ENCODE assay signal across 7 mouse cellular contexts in the genomic region with DNA sequence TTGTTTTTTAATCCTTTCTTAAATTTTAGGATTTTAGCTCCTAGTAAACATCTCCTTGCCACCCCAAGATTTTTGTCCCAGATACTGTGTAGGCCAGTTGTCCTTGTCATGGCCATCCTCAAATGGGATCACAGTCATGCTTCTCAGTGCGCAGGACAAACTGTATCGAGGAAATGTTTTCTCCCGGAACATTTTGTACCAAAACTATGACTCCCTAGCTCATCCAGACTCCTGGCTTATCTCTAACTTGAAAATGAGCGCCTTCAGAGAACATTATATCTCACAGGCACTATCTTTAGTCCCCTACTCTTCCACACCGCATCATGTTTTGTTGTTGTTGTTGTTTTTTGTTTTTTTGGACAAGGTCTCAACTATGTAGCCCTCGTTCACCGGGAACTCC. TPM values are rescaled to one million over a fixed set of nuclear protein-coding genes. Genes with fewer than 3 reads are reported as not detected.
DNase-seq lines count a peak whose midpoint lies in the region; ATAC-seq and TF ChIP-seq lines count a peak whose summit lies in the region.

No protein-coding gene starts in this region.

- H3K4me2 ChIP-seq in CH12.LX (ENCODE audit: insufficient read depth, low read depth, poor library complexity, severe bottlenecking), result peak overlapping the region; percentile 66
- peak overlapping the region; percentile 82 for H3K4me2 ChIP-seq in heart, postnatal 0 days (ENCODE audit: low read depth, low read length)

- no peaks in the 10 kb centered on the region for H3K27me3 ChIP-seq in CH12.LX (replicated peaks)
- H3K27me3 ChIP-seq in MEL (ENCODE audit: control insufficient read depth in 1 of 2, insufficient read depth in 2 of 2, low read length in 2 of 2), result no peaks in the 10 kb centered on the region
- no peaks in the 10 kb centered on the region for H3K27me3 ChIP-seq in heart, postnatal 0 days (ENCODE audit: control insufficient read depth, insufficient read depth, low read length)

- TF ChIP-seq RAD21 in CH12.LX (IDR thresholded peaks at IDR 0.05; ENCODE audit: low read depth, low read length) (no peak), MEL (IDR thresholded peaks at IDR 0.05; ENCODE audit: low read depth, low read length) (no peak)

- ATAC-seq in heart, postnatal 0 days (ENCODE audit: insufficient read depth, low read depth), result no peak

- peaks cover 0 to 25% of the 10 kb centered on the region in 2 experiments for H3K36me3 ChIP-seq in CH12.LX (replicated peaks in 1 of 2; ENCODE audit: control insufficient read depth in 1 of 2, insufficient read depth in 1 of 2, low read length in 1 of 2)
- peaks cover 0 to 23% of the 10 kb centered on the region in 2 experiments; a peak in 2 of 4 replicates for H3K36me3 ChIP-seq in MEL (ENCODE audit: control insufficient read depth in 1 of 2, insufficient read depth in 2 of 2, low read length in 2 of 2)
- H3K36me3 ChIP-seq in heart, postnatal 0 days (replicated peaks; ENCODE audit: control insufficient read depth, insufficient read depth, low read length), result peaks cover 26% of the 10 kb centered on the region; the same call in 1 of the 2 replicates

- DNase-seq in CH12.LX (ENCODE audit: extremely low read depth) (no peak), MEL (ENCODE audit: low read depth, low spot score) (no peak)
- DNase-seq in heart, postnatal 0 days (ENCODE audit: low spot score), result peak; percentile 21
- DNase-seq in lung, postnatal 36 days, result peak; percentile 2
- DNase-seq in urinary bladder, adult 2 months (ENCODE audit: low spot score), result no peak
- DNase-seq in gastrocnemius, adult 18-20 months (ENCODE audit: low spot score), result no peak
- DNase-seq in layer of hippocampus, adult 8-10 months (ENCODE audit: low spot score in 2 of 2), result no peak

- H3K4me1 ChIP-seq in CH12.LX (ENCODE audit: control insufficient read depth in 1 of 2, insufficient read depth in 2 of 2) (peaks cover 3 to 25% of the 10 kb centered on the region in 2 experiments; a peak in 2 of 4 replicates), MEL (ENCODE audit: control insufficient read depth in 1 of 2, insufficient read depth in 2 of 2, low read length in 2 of 2) (peaks cover 6 to 7% of the 10 kb centered on the region in 2 experiments; a peak in 3 of 4 replicates)
- H3K4me1 ChIP-seq in heart, postnatal 0 days (ENCODE audit: control insufficient read depth, insufficient read depth), result peaks cover 12% of the 10 kb centered on the region

- H3K9me3 ChIP-seq in CH12.LX (replicated peaks; ENCODE audit: low read length) (no peaks in the 10 kb centered on the region), MEL (replicated peaks; ENCODE audit: insufficient read depth, low read length) (no peaks in the 10 kb centered on the region)
- H3K9me3 ChIP-seq in heart, postnatal 0 days (replicated peaks; ENCODE audit: control insufficient read depth, low read length), result no peaks in the 10 kb centered on the region

- 17% methylated on average over 7 of the region's 7 CpGs for WGBS in heart, postnatal 0 days

- TF ChIP-seq CTCF in CH12.LX (conservative IDR thresholded peaks at IDR 0.05 in 1 of 2, IDR thresholded peaks at IDR 0.05 in 1 of 2; ENCODE audit: low read depth in 2 of 2, low read length in 2 of 2) (no peak), MEL (IDR thresholded peaks at IDR 0.05 in 2 of 3, conservative IDR thresholded peaks at IDR 0.05 in 1 of 3; ENCODE audit: control insufficient read depth in 1 of 3, insufficient read depth in 1 of 3, low read depth in 2 of 3, low read length in 3 of 3, poor library complexity in 1 of 3, severe bottlenecking in 1 of 3) (no peak)
- no peak for TF ChIP-seq CTCF in heart, postnatal 0 days (IDR thresholded peaks at IDR 0.05; ENCODE audit: low read depth)

- H3K4me3 ChIP-seq in CH12.LX (replicated peaks in 1 of 3; ENCODE audit: low read depth in 2 of 3, low read length in 2 of 3, poor library complexity in 1 of 3) (peak overlapping the region; percentile 89 to 96 (median 89)), MEL (ENCODE audit: control insufficient read depth in 1 of 2, insufficient read depth in 1 of 2, low read depth in 2 of 2, low read length in 2 of 2) (peak overlapping the region; percentile 86 to 91)
- H3K4me3 ChIP-seq in heart, postnatal 0 days (ENCODE audit: low read depth, low read length), result peak overlapping the region; percentile 96

- no peak for TF ChIP-seq EP300 in CH12.LX (IDR thresholded peaks at IDR 0.05; ENCODE audit: low read length)
- no peak for TF ChIP-seq EP300 in MEL (IDR thresholded peaks at IDR 0.05; ENCODE audit: low read depth in 1 of 2, low read length in 2 of 2)
- TF ChIP-seq EP300 in heart, postnatal 0 days (IDR thresholded peaks at IDR 0.05; ENCODE audit: low read depth), result peak; percentile 63; the same call in 1 of the 2 replicates

- peaks cover 30% of the 10 kb centered on the region for H3K79me2 ChIP-seq in CH12.LX (replicated peaks; ENCODE audit: control insufficient read depth, extremely low read depth, insufficient read depth, poor library complexity, severe bottlenecking)
- peaks cover 28% of the 10 kb centered on the region for H3K79me2 ChIP-seq in MEL (ENCODE audit: control insufficient read depth, insufficient read depth, low read length, poor library complexity)

- H3K9ac ChIP-seq in CH12.LX (ENCODE audit: insufficient read depth, low read depth) (peak overlapping the region; percentile 84), MEL (ENCODE audit: control insufficient read depth, low read depth, low read length, poor library complexity, severe bottlenecking) (peak overlapping the region; percentile 81)
- H3K9ac ChIP-seq in heart, postnatal 0 days (replicated peaks; ENCODE audit: low read depth, low read length), result peak overlapping the region; percentile 96

- TF ChIP-seq POLR2A in CH12.LX (IDR thresholded peaks at IDR 0.05; ENCODE audit: low read depth, low read length), result no peak
- no peak for TF ChIP-seq POLR2A in MEL (IDR thresholded peaks at IDR 0.05; ENCODE audit: control insufficient read depth in 1 of 2, insufficient read depth in 1 of 2, low read depth in 1 of 2, low read length in 2 of 2, poor library complexity in 1 of 2)

- dilution Hi-C loops in CH12.LX (cut with MboI; ENCODE audit: extremely low pct_ligation_motif_present, extremely low pct_unique_long_range_greater_than_20kb, low sequenced_read_pairs), result no loop called here

- H3K27ac ChIP-seq in CH12.LX (ENCODE audit: insufficient read depth, low read depth) (no peak overlapping the region), MEL (ENCODE audit: control insufficient read depth, low read depth, low read length) (no peak overlapping the region)
- H3K27ac ChIP-seq in heart, postnatal 0 days (ENCODE audit: low read depth), result peak overlapping the region; percentile 96

- in situ Hi-C loops in CH12.LX (cut with MboI; ENCODE audit: low pct_ligation_motif_present, low pct_unique_long_range_greater_than_20kb, low sequenced_read_pairs), result no loop called here

RNA-seq across cellular contexts. Expression of gene Zfp410, which starts 0.6 kb away (rescaled TPM):
- 33.5 and 42.8 TPM in 2 replicates for total RNA-seq in CH12.LX (2012; rRNA removed)
- 53.7 and 57.4 TPM in 2 replicates for total RNA-seq in CH12.LX (2014; rRNA removed)
- 42.4 and 42.9 TPM in 2 replicates for polyA plus RNA-seq in CH12.LX (2012; ENCODE audit: insufficient read length, low read depth)
- total RNA-seq in MEL (2012; rRNA removed), result 45.5 and 45.7 TPM in 2 replicates
- polyA plus RNA-seq in MEL (2012; ENCODE audit: insufficient read depth in 1 of 2, insufficient read length in 2 of 2, low read depth in 1 of 2, low replicate concordance in 2 of 2, missing spikeins in 1 of 2), result 100 to 1,000 TPM; 182 to 189 TPM
- 36.9 and 37.7 TPM in 2 replicates for total RNA-seq in heart, postnatal 0 days (2014; rRNA removed; ENCODE audit: low replicate concordance)
- polyA plus RNA-seq in heart, postnatal 0 days (2015; fragmentation: Nextera tagmentation; extraction: Ambion mirVana), result 36.3 and 38.5 TPM in 2 replicates
- polyA plus RNA-seq in urinary bladder, adult 2 months (2012; rRNA removed), result 35.1 and 40.5 TPM in 2 replicates
- 10 to 100 TPM; 18.6 to 19.3 TPM for total RNA-seq in gastrocnemius, adult 18-20 months (2021)
- 10 to 100 TPM; 34.6 to 44.5 (median 37.9) TPM for total RNA-seq in layer of hippocampus, adult 8-10 months (2022)

RNA-seq across cellular contexts. Expression of gene Ptgr2, which starts 31.0 kb away (rescaled TPM):
- total RNA-seq in CH12.LX (2012; rRNA removed) (47.1 and 47.8 TPM in 2 replicates), CH12.LX (2014; rRNA removed) (46.0 and 46.6 TPM in 2 replicates), MEL (2012; rRNA removed) (32.6 and 33.0 TPM in 2 replicates)
- polyA plus RNA-seq in CH12.LX (2012; ENCODE audit: insufficient read length, low read depth) (47.1 and 51.3 TPM in 2 replicates), MEL (2012; ENCODE audit: insufficient read depth in 1 of 2, insufficient read length in 2 of 2, low read depth in 1 of 2, low replicate concordance in 2 of 2, missing spikeins in 1 of 2) (10 to 100 TPM in 1 of 2 experiments, not detected in 1; 35.9 TPM)
- total RNA-seq in heart, postnatal 0 days (2014; rRNA removed; ENCODE audit: low replicate concordance), result 104 and 105 TPM in 2 replicates
- polyA plus RNA-seq in heart, postnatal 0 days (2015; fragmentation: Nextera tagmentation; extraction: Ambion mirVana), result 141 and 154 TPM in 2 replicates
- 33.6 and 38.6 TPM in 2 replicates for polyA plus RNA-seq in urinary bladder, adult 2 months (2012; rRNA removed)
- total RNA-seq in gastrocnemius, adult 18-20 months (2021), result 10 to 100 TPM; 67.1 to 80.5 TPM
- 10 to 100 TPM; 28.9 to 48.5 (median 41.2) TPM for total RNA-seq in layer of hippocampus, adult 8-10 months (2022)

RNA-seq across cellular contexts. Expression of gene Coq6, which starts 45.5 kb away (rescaled TPM):
- total RNA-seq in CH12.LX (2012; rRNA removed), result 35.0 and 37.8 TPM in 2 replicates
- total RNA-seq in CH12.LX (2014; rRNA removed), result 31.9 and 37.9 TPM in 2 replicates
- polyA plus RNA-seq in CH12.LX (2012; ENCODE audit: insufficient read length, low read depth), result 23.6 and 35.5 TPM in 2 replicates
- 33.4 and 35.2 TPM in 2 replicates for total RNA-seq in MEL (2012; rRNA removed)
- polyA plus RNA-seq in MEL (2012; ENCODE audit: insufficient read depth in 1 of 2, insufficient read length in 2 of 2, low read depth in 1 of 2, low replicate concordance in 2 of 2, missing spikeins in 1 of 2), result 10 to 100 TPM in 1 of 2 experiments, not detected in 1; 47.1 TPM
- 271 and 278 TPM in 2 replicates for total RNA-seq in heart, postnatal 0 days (2014; rRNA removed; ENCODE audit: low replicate concordance)
- 102 and 105 TPM in 2 replicates for polyA plus RNA-seq in heart, postnatal 0 days (2015; fragmentation: Nextera tagmentation; extraction: Ambion mirVana)
- polyA plus RNA-seq in urinary bladder, adult 2 months (2012; rRNA removed), result 27.1 and 32.3 TPM in 2 replicates
- 10 to 100 TPM; 20.4 to 25.4 TPM for total RNA-seq in gastrocnemius, adult 18-20 months (2021)
- 10 to 100 TPM; 25.9 to 30.3 (median 28.5) TPM for total RNA-seq in layer of hippocampus, adult 8-10 months (2022)

RNA-seq across cellular contexts. Expression of gene Fam161b, which starts 45.6 kb away (rescaled TPM):
- total RNA-seq in CH12.LX (2012; rRNA removed), result 0.98 and 1.0 TPM in 2 replicates
- total RNA-seq in CH12.LX (2014; rRNA removed), result 0.38 and 0.87 TPM in 2 replicates
- polyA plus RNA-seq in CH12.LX (2012; ENCODE audit: insufficient read length, low read depth), result 0.80 and 1.00 TPM in 2 replicates
- 0.46 and 0.85 TPM in 2 replicates for total RNA-seq in MEL (2012; rRNA removed)
- 1 to 10 TPM in 1 of 2 experiments, not detected in 1; 1.1 TPM for polyA plus RNA-seq in MEL (2012; ENCODE audit: insufficient read depth in 1 of 2, insufficient read length in 2 of 2, low read depth in 1 of 2, low replicate concordance in 2 of 2, missing spikeins in 1 of 2)
- total RNA-seq in heart, postnatal 0 days (2014; rRNA removed; ENCODE audit: low replicate concordance), result 3.4 and 4.0 TPM in 2 replicates
- 5.6 and 6.0 TPM in 2 replicates for polyA plus RNA-seq in heart, postnatal 0 days (2015; fragmentation: Nextera tagmentation; extraction: Ambion mirVana)
- 4.2 and 4.4 TPM in 2 replicates for polyA plus RNA-seq in urinary bladder, adult 2 months (2012; rRNA removed)
- total RNA-seq in gastrocnemius, adult 18-20 months (2021), result 1 to 10 TPM in 1 of 2 experiments, under 1 TPM in 1; 1.00 to 1.1 TPM
- total RNA-seq in layer of hippocampus, adult 8-10 months (2022), result 10 to 100 TPM; 11.0 to 16.5 (median 13.0) TPM

Comparison
In these comparisons a context has a peak if more than half of its experiments do, and no peak if none do; other contexts are left out.
1. DNase-seq: peak in heart, postnatal 0 days (single experiment) and lung, postnatal 36 days (single experiment); none in CH12.LX (single experiment), MEL (single experiment), urinary bladder, adult 2 months (single experiment), gastrocnemius, adult 18-20 months (single experiment) and layer of hippocampus, adult 8-10 months (0 of 2).
2. Peak in every context shown above with its lines, with median percentiles within 50 percentile points of each other: H3K4me3 ChIP-seq and H3K9ac ChIP-seq.